Mouse (Mus musculus): ENCODE data around the gene Rdh7. TPM values are rescaled to one million over a fixed set of nuclear protein-coding genes. Genes with fewer than 3 reads are reported as not detected.

Gene Rdh7
- 1 to 10 TPM in 1 of 2 experiments, not detected in 1; 1.1 TPM for polyA plus RNA-seq (2017; shearing (Covaris generic))

GRCm38 (mm10) chr10:127888605-127889004 is at the start of gene Rdh7:
Gene Rdh7 (minus strand): TSS chr10:127888817.

DNA sequence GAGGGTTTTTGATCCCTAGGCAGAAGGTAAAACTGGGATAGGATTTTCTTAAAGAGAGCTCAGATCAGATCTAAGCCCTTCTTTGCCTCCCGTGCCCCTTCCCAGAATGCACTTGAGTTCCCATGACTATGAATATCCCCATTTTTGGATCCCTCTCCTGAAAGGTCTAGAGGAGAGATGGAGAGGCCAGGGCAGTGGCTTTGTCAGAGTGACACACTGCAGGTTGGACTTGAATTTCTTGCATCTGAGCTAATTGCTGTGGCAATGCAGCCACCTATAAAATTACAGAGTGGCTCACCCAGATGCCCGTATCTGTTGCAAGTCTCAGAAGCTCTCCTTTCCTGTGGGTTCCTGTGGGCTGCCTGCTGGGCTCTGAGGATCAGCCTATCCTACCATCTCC is 9.6 kb upstream of the Rdh7 start, which contains the start of gene Sdr9c7:
Gene Sdr9c7, plus strand, starts transcription at position 301 of the 400 bp plus-strand sequence.

GRCm38 (mm10) chr10:127866232-127866631 is 22.4 kb downstream of the Rdh7 start, which contains the start of gene Rdh16f2:
Gene Rdh16f2 (plus strand): TSS chr10:127866474.

DNA sequence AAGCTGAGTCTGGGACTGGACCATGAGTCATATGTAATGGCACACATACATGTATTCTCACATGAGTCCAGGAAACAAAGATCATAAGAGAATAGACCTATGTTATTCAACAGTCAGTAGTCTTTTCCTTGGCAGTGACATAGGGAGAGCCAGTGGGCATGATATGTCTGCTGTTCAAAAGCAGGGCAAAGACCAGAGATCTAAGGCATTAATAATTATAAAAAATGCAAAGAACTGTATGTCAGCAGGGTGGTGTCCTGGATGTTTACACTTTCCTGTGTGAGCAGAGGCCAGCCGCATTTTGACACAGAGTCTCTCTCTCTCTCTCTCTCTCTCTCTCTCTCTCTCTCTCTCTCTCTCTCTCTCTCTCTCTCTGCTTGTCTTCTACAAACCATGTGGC is 39.0 kb downstream of the Rdh7 start, which contains the start of gene Rdh19:
Gene Rdh19, plus strand, starts transcription at position 301 of the 400 bp plus-strand sequence.

Other genes with a start within 250 kb of the Rdh7 start
- 100 to 1,000 TPM; 207 to 235 TPM for gene Stat6, start 245.8 kb downstream of the Rdh7 start, polyA plus RNA-seq (2017; shearing (Covaris generic))
- 1 to 10 TPM; 7.2 to 9.8 TPM for gene Nemp1, start 221.9 kb downstream of the Rdh7 start, polyA plus RNA-seq (2017; shearing (Covaris generic))
- gene Nab2, start 220.2 kb downstream of the Rdh7 start, polyA plus RNA-seq (2017; shearing (Covaris generic)) = 10 to 100 TPM; 64.6 to 67.1 TPM
- gene Myo1a, start 183.6 kb downstream of the Rdh7 start, polyA plus RNA-seq (2017; shearing (Covaris generic)) = under 1 TPM; 0.23 to 0.54 TPM
- gene Tac2, start 164.3 kb downstream of the Rdh7 start, polyA plus RNA-seq (2017; shearing (Covaris generic)) = 1 to 10 TPM in 1 of 2 experiments, under 1 TPM in 1; 0.48 to 2.2 TPM
- under 1 TPM; 0.64 to 0.82 TPM for gene Zbtb39, start 149.3 kb downstream of the Rdh7 start, polyA plus RNA-seq (2017; shearing (Covaris generic))
- under 1 TPM in 1 of 2 experiments, not detected in 1; 0.11 TPM for gene Gpr182, start 137.1 kb downstream of the Rdh7 start, polyA plus RNA-seq (2017; shearing (Covaris generic))
- under 1 TPM; 0.18 to 0.34 TPM for gene Rdh1, start 129.1 kb downstream of the Rdh7 start, polyA plus RNA-seq (2017; shearing (Covaris generic))
- gene Rdh16f1, start 129.0 kb downstream of the Rdh7 start, polyA plus RNA-seq (2017; shearing (Covaris generic)) = 1 to 10 TPM in 1 of 2 experiments, not detected in 1; 1.1 TPM
- 1 to 10 TPM in 1 of 2 experiments, under 1 TPM in 1; 0.13 to 2.6 TPM for gene Rdh9, start 112.4 kb downstream of the Rdh7 start, polyA plus RNA-seq (2017; shearing (Covaris generic))
- gene Rdh16, start 87.7 kb downstream of the Rdh7 start, polyA plus RNA-seq (2017; shearing (Covaris generic)) = under 1 TPM; 0.23 to 0.53 TPM
- under 1 TPM in 1 of 2 experiments, not detected in 1; 0.22 TPM for gene Rdh19, start 38.9 kb downstream of the Rdh7 start, polyA plus RNA-seq (2017; shearing (Covaris generic))
- not detected for gene Rdh16f2, start 22.3 kb downstream of the Rdh7 start, polyA plus RNA-seq (2017; shearing (Covaris generic))
- gene Sdr9c7, start 9.7 kb upstream of the Rdh7 start, polyA plus RNA-seq (2017; shearing (Covaris generic)) = under 1 TPM in 1 of 2 experiments, not detected in 1; 0.59 TPM
- gene Hsd17b6, start 118.8 kb upstream of the Rdh7 start, polyA plus RNA-seq (2017; shearing (Covaris generic)) = not detected
- gene Prim1, start 126.4 kb upstream of the Rdh7 start, polyA plus RNA-seq (2017; shearing (Covaris generic)) = 10 to 100 TPM; 15.8 to 19.5 TPM
- 100 to 1,000 TPM; 440 to 504 TPM for gene Naca, start 146.8 kb upstream of the Rdh7 start, polyA plus RNA-seq (2017; shearing (Covaris generic))
- 100 to 1,000 TPM; 128 to 151 TPM for gene Ptges3, start 170.1 kb upstream of the Rdh7 start, polyA plus RNA-seq (2017; shearing (Covaris generic))
- gene Atp5b, start 194.5 kb upstream of the Rdh7 start, polyA plus RNA-seq (2017; shearing (Covaris generic)) = 1,000 to 10,000 TPM; 1,050 to 1,147 TPM
- gene Baz2a, start 202.8 kb upstream of the Rdh7 start, polyA plus RNA-seq (2017; shearing (Covaris generic)) = 10 to 100 TPM; 54.8 to 63.6 TPM